Mouse (Mus musculus): ENCODE data around the gene Gpc5. TPM values are rescaled to one million over a fixed set of nuclear protein-coding genes. Genes with fewer than 3 reads are reported as not detected.
A peak's percentile ranks its signal among the peaks of the same experiment; 100 is the strongest.

The Gpc5 gene
- polyA plus RNA-seq, 1 experiment from 2014 or later = 11.6 TPM

- Histone ChIP-seq H3K9ac (replicated peaks; ENCODE audit: low read length) (peak overlapping the region; percentile 57), H3K36me3 (ENCODE audit: insufficient read depth, low read length) (no peaks in the 10 kb centered on the region), H3K9me3 (ENCODE audit: low read length) (no peaks in the 10 kb centered on the region), H3K4me3 (ENCODE audit: low read length) (peak overlapping the region; percentile 63), H3K27ac (ENCODE audit: low read length) (no peak overlapping the region), H3K27me3 (ENCODE audit: insufficient read depth, low read length) (peaks cover 30% of the 10 kb centered on the region), H3K4me2 (replicated peaks; ENCODE audit: low read depth, low read length) (peak overlapping the region; percentile 95), H3K4me1 (ENCODE audit: insufficient read depth, low read length) (peaks cover 9% of the 10 kb centered on the region)
- WGBS = 26% methylated on average over 6 of the region's 6 CpGs
- ATAC-seq (ENCODE audit: low FRiP score, low TSS enrichment) = no peak
These were observed 937 bp downstream of the Gpc5 start for GRCm38 (mm10) chr14:115092952-115093351.

DNA sequence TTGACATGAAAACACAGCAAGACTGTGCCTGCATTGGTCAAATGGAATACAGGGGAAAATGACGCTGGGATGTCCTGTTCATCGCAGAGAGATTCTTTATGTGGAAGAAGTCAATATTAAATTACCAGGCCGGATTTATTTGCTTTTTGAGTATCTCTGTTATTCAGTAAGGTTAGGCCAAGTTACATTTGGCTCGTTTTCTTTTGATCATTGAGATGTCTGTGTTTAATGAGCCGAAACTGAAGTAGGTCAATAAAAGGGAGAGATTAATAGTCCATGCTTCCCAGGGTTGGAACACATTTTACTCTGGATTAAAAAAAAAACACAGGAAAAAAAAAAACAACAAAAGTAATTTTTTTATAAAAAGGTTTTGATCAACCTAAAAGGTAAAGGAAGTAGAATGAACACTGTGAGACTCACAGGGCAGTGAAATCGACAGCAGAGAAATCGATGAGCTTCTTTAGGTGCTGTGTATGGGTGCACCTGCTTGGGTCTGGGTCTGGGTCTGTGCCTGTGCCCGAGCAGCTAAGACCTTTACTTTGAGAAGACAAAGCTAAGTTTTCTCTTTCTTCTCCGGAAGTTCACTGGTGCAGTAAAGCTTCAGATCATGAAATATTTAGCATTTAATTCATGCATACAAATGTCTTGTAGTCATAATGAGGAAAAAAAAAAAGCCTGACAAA is 8.7 kb downstream of the Gpc5 start:
- ATAC-seq (ENCODE audit: low FRiP score, low TSS enrichment) = peak; percentile 82; the same call in 1 of the 2 replicates
- H3K9ac ChIP-seq (replicated peaks; ENCODE audit: low read length) = no peak overlapping the region
- no peaks in the 10 kb centered on the region for H3K36me3 ChIP-seq (ENCODE audit: insufficient read depth, low read length)
- WGBS = 38% methylated on average over 9 of the region's 9 CpGs
- H3K4me3 ChIP-seq (ENCODE audit: low read length) = no peak overlapping the region
- no peaks in the 10 kb centered on the region for H3K27me3 ChIP-seq (ENCODE audit: insufficient read depth, low read length)
- H3K9me3 ChIP-seq (ENCODE audit: low read length) = no peaks in the 10 kb centered on the region
- H3K4me2 ChIP-seq (replicated peaks; ENCODE audit: low read depth, low read length) = no peak overlapping the region
- H3K4me1 ChIP-seq (ENCODE audit: insufficient read depth, low read length) = no peaks in the 10 kb centered on the region
- H3K27ac ChIP-seq (ENCODE audit: low read length) = no peak overlapping the region

- no peaks in the 10 kb centered on the region for H3K27me3 ChIP-seq (ENCODE audit: insufficient read depth, low read length)
- no peaks in the 10 kb centered on the region for H3K36me3 ChIP-seq (ENCODE audit: insufficient read depth, low read length)
- peaks cover 10% of the 10 kb centered on the region for H3K4me1 ChIP-seq (ENCODE audit: insufficient read depth, low read length)
- H3K9ac ChIP-seq (replicated peaks; ENCODE audit: low read length) = no peak overlapping the region
- no peak overlapping the region for H3K27ac ChIP-seq (ENCODE audit: low read length)
- no peak for ATAC-seq (ENCODE audit: low FRiP score, low TSS enrichment)
- H3K9me3 ChIP-seq (ENCODE audit: low read length) = no peaks in the 10 kb centered on the region
- H3K4me3 ChIP-seq (ENCODE audit: low read length) = no peak overlapping the region
- H3K4me2 ChIP-seq (replicated peaks; ENCODE audit: low read depth, low read length) = no peak overlapping the region
These were observed 14.3 kb downstream of the Gpc5 start for GRCm38 (mm10) chr14:115106326-115106725.

GRCm38 (mm10) chr14:115107467-115107866 is 15.5 kb downstream of the Gpc5 start:
- peak; percentile 82 for ATAC-seq (ENCODE audit: low FRiP score, low TSS enrichment)
- Histone ChIP-seq H3K9ac (replicated peaks; ENCODE audit: low read length) (no peak overlapping the region), H3K9me3 (ENCODE audit: low read length) (no peaks in the 10 kb centered on the region), H3K4me3 (ENCODE audit: low read length) (no peak overlapping the region), H3K27ac (ENCODE audit: low read length) (no peak overlapping the region), H3K27me3 (ENCODE audit: insufficient read depth, low read length) (no peaks in the 10 kb centered on the region), H3K36me3 (ENCODE audit: insufficient read depth, low read length) (no peaks in the 10 kb centered on the region), H3K4me1 (ENCODE audit: insufficient read depth, low read length) (peaks cover 10% of the 10 kb centered on the region), H3K4me2 (replicated peaks; ENCODE audit: low read depth, low read length) (no peak overlapping the region)
- 30% methylated on average over 2 of the region's 2 CpGs for WGBS

DNA sequence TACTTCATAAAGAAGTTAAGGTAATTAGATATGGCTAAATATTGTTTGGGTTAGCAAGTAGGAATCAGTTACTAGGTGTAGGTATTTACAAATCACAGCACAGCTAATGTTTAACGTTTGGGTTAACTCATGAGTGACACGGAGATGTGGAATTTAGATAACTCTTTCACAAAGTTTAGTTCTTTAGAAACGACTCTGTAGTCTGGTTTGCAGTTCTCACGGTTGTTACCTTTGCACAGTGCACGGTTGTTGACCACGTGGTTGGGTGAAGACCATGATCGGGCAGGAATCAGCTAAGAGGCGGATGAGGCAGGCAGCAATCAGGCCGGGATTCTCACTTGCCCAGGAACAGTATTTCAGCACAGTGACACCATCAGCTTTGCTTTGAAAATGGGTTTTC is 26.6 kb downstream of the Gpc5 start:
- Histone ChIP-seq H3K27me3 (ENCODE audit: insufficient read depth, low read length) (no peaks in the 10 kb centered on the region), H3K36me3 (ENCODE audit: insufficient read depth, low read length) (no peaks in the 10 kb centered on the region), H3K9me3 (ENCODE audit: low read length) (no peaks in the 10 kb centered on the region), H3K4me2 (replicated peaks; ENCODE audit: low read depth, low read length) (no peak overlapping the region), H3K4me3 (ENCODE audit: low read length) (no peak overlapping the region), H3K9ac (replicated peaks; ENCODE audit: low read length) (no peak overlapping the region), H3K27ac (ENCODE audit: low read length) (peak overlapping the region; percentile 81), H3K4me1 (ENCODE audit: insufficient read depth, low read length) (no peaks in the 10 kb centered on the region)
- ATAC-seq (ENCODE audit: low FRiP score, low TSS enrichment) = peak; percentile 97
- WGBS = 61% methylated on average over 9 of the region's 9 CpGs

GRCm38 (mm10) chr14:115148821-115149220 is 56.8 kb downstream of the Gpc5 start:
- WGBS = 85% methylated on average over 3 of the region's 3 CpGs
- Histone ChIP-seq H3K36me3 (ENCODE audit: insufficient read depth, low read length) (no peaks in the 10 kb centered on the region), H3K4me3 (ENCODE audit: low read length) (no peak overlapping the region), H3K9me3 (ENCODE audit: low read length) (0 out of 2 replicates have a peak, but pooled peaks cover 2% of the 10 kb centered on the region), H3K4me2 (replicated peaks; ENCODE audit: low read depth, low read length) (no peak overlapping the region), H3K27ac (ENCODE audit: low read length) (no peak overlapping the region), H3K9ac (replicated peaks; ENCODE audit: low read length) (no peak overlapping the region), H3K27me3 (ENCODE audit: insufficient read depth, low read length) (no peaks in the 10 kb centered on the region), H3K4me1 (ENCODE audit: insufficient read depth, low read length) (no peaks in the 10 kb centered on the region)
- ATAC-seq (ENCODE audit: low FRiP score, low TSS enrichment) = no peak

DNA sequence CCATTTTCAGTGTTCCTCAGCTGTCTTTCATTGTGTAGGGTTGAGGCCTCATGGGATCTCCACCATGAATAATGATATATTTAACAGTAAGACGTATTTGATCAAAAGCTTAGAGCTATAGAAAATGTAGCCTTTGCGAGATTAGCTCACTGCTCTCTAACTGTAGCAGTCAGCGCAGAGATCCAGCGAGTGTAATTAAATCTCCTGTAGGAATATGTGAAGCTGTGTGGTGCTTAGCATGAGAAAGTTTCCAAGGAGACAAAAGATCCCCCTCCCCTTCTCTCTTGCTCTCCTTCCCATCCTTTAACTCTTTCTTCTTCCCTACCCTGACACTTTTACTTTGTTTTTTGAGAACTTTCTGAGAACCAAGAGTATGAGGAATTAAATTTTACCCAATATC is 64.6 kb downstream of the Gpc5 start:
- Histone ChIP-seq H3K4me1 (ENCODE audit: insufficient read depth, low read length) (no peaks in the 10 kb centered on the region), H3K9ac (replicated peaks; ENCODE audit: low read length) (no peak overlapping the region), H3K9me3 (ENCODE audit: low read length) (no peaks in the 10 kb centered on the region), H3K4me2 (replicated peaks; ENCODE audit: low read depth, low read length) (no peak overlapping the region), H3K36me3 (ENCODE audit: insufficient read depth, low read length) (no peaks in the 10 kb centered on the region), H3K27ac (ENCODE audit: low read length) (no peak overlapping the region), H3K4me3 (ENCODE audit: low read length) (no peak overlapping the region), H3K27me3 (ENCODE audit: insufficient read depth, low read length) (no peaks in the 10 kb centered on the region)
- 74% methylated on average over 4 of the region's 4 CpGs for WGBS
- ATAC-seq (ENCODE audit: low FRiP score, low TSS enrichment) = no peak

- H3K4me1 ChIP-seq (ENCODE audit: insufficient read depth, low read length) = no peaks in the 10 kb centered on the region
- no peak overlapping the region for H3K4me3 ChIP-seq (ENCODE audit: low read length)
- no peak overlapping the region for H3K9ac ChIP-seq (replicated peaks; ENCODE audit: low read length)
- no peaks in the 10 kb centered on the region for H3K27me3 ChIP-seq (ENCODE audit: insufficient read depth, low read length)
- H3K27ac ChIP-seq (ENCODE audit: low read length) = no peak overlapping the region
- no peak for ATAC-seq (ENCODE audit: low FRiP score, low TSS enrichment)
- no peak overlapping the region for H3K4me2 ChIP-seq (replicated peaks; ENCODE audit: low read depth, low read length)
- H3K36me3 ChIP-seq (ENCODE audit: insufficient read depth, low read length) = no peaks in the 10 kb centered on the region
- H3K9me3 ChIP-seq (ENCODE audit: low read length) = no peaks in the 10 kb centered on the region
- 66% methylated on average over 3 of the region's 3 CpGs for WGBS
These were observed 85.4 kb downstream of the Gpc5 start for GRCm38 (mm10) chr14:115177322-115177836.

DNA sequence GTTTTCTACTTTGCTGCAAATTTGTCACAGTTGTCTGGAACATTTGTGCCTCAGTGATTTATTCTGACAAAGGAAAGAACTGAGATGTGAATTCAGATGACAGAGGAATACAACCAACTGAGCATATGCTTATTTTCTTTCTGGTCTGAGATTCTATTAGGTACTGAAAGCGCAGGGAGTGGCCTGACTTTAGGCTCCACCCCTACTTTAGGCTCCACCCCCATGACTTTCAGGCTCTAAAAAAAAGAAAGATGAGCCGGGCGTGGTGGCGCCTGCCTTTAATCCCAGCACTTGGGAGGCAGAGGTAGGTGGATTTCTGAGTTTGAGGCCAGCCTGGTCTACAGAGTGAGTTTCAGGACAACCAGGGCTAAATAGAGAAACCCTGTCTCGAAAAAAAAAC is 87.9 kb downstream of the Gpc5 start:
- Histone ChIP-seq H3K4me2 (replicated peaks; ENCODE audit: low read depth, low read length) (no peak overlapping the region), H3K27ac (ENCODE audit: low read length) (no peak overlapping the region), H3K4me3 (ENCODE audit: low read length) (no peak overlapping the region), H3K9ac (replicated peaks; ENCODE audit: low read length) (no peak overlapping the region), H3K27me3 (ENCODE audit: insufficient read depth, low read length) (no peaks in the 10 kb centered on the region), H3K4me1 (ENCODE audit: insufficient read depth, low read length) (no peaks in the 10 kb centered on the region), H3K36me3 (ENCODE audit: insufficient read depth, low read length) (no peaks in the 10 kb centered on the region), H3K9me3 (ENCODE audit: low read length) (no peaks in the 10 kb centered on the region)
- WGBS = 83% methylated on average over 5 of the region's 5 CpGs
- no peak for ATAC-seq (ENCODE audit: low FRiP score, low TSS enrichment)

- Histone ChIP-seq H3K4me2 (replicated peaks; ENCODE audit: low read depth, low read length) (no peak overlapping the region), H3K36me3 (ENCODE audit: insufficient read depth, low read length) (no peaks in the 10 kb centered on the region), H3K27me3 (ENCODE audit: insufficient read depth, low read length) (no peaks in the 10 kb centered on the region), H3K9ac (replicated peaks; ENCODE audit: low read length) (no peak overlapping the region), H3K27ac (ENCODE audit: low read length) (no peak overlapping the region), H3K4me1 (ENCODE audit: insufficient read depth, low read length) (no peaks in the 10 kb centered on the region), H3K9me3 (ENCODE audit: low read length) (no peaks in the 10 kb centered on the region), H3K4me3 (ENCODE audit: low read length) (no peak overlapping the region)
- 68% methylated on average over 8 of the region's 8 CpGs for WGBS
- ATAC-seq (ENCODE audit: low FRiP score, low TSS enrichment) = no peak
These were observed 96.2 kb downstream of the Gpc5 start for GRCm38 (mm10) chr14:115188256-115188655.

Measured in kidney, embryonic 16.5 days (tissue).